Mouse (Mus musculus) liver, postnatal 0 days (tissue): Measurements from ENCODE around the gene Fhl1.

ENCODE experiments used
- CTCF ChIP-seq: sonication (generic); IDR thresholded peaks from 2 replicates; pipeline ENCODE4 v1.5.1; 2016; ENCODE audit warnings: antibody characterized with exemption, low read depth
- EP300 ChIP-seq: IDR thresholded peaks from 2 replicates; pipeline ENCODE4 v1.6.1; 2016; ENCODE audit warnings: antibody characterized with exemption, low read depth, mild to moderate bottlenecking

DNA sequence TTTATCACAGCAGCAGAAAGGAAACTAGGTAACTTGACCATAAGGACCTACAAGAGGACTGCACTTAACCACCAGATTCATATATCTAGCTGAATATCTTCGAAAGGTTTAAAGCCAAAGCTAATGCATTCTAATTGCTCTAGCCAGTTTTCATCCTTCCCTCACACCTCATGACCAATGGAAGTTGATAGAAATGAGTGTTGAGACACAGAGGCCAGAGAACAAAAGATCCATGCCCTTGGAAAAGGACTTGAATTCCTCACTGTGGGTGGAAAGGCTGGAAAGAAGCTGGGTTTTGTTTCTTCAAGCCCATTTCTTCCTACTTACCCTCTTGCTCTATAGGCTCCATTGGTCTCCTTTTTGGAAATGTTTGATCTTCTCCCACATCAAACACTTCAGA, 21.1 kb upstream of the Fhl1 start:
- no peak for TF ChIP-seq CTCF
- TF ChIP-seq EP300: no peak
